Comparison of ENCODE assay signal across 9 mouse cellular contexts in genomic region chr8:120215416-120216141, GRCm38 (mm10). TPM values are rescaled to one million over a fixed set of nuclear protein-coding genes. Genes with fewer than 3 reads are reported as not detected.
DNase-seq lines count a peak whose midpoint lies in the region; ATAC-seq and TF ChIP-seq lines count a peak whose summit lies in the region.
"Had no signal": no experiment of that assay in that cellular context is flagged by ENCODE, and none has a peak within 500 bp of the region (broad histone marks: within the 10 kb centered on the region; RNA-seq: fewer than 3 reads in every experiment).

No protein-coding gene starts in this region.

- TF ChIP-seq EP300 in stomach, postnatal 0 days (optimal IDR thresholded peaks at IDR 0.05), result no peak

- no peaks in the 10 kb centered on the region for H3K27me3 ChIP-seq in hindbrain, embryonic 15.5 days
- H3K27me3 ChIP-seq in stomach, postnatal 0 days (ENCODE audit: control insufficient read depth, insufficient read depth, low read length), result no peaks in the 10 kb centered on the region
- H3K27me3 ChIP-seq: neural tube, embryonic 12.5 days had no signal

- peak; percentile 67 to 77 for DNase-seq in adrenal gland, adult (ENCODE audit: inconsistent age in 2 of 2, low spot score in 1 of 2)
- DNase-seq in adrenal gland, postnatal 10 days, result no peak
- DNase-seq in lung, postnatal 10 days, result peak; percentile 60
- no peak for DNase-seq in lung, adult 2 months
- DNase-seq in stomach, postnatal 0 days (ENCODE audit: low spot score), result no peak
- no peak for DNase-seq in spleen, adult 18-20 months
- DNase-seq in thymus, postnatal 4 days, result no peak

- ATAC-seq in hindbrain, embryonic 15.5 days (ENCODE audit: low FRiP score, low read depth), result peak; percentile 37; the same call in 1 of the 2 replicates
- ATAC-seq in stomach, postnatal 0 days (ENCODE audit: low FRiP score, low TSS enrichment), result no peak

- no peak for TF ChIP-seq POLR2A in lung, adult 2 months (IDR thresholded peaks at IDR 0.05; ENCODE audit: borderline replicate concordance, extremely low read depth, low read depth, low read length)

- no peaks in the 10 kb centered on the region for H3K9me3 ChIP-seq in hindbrain, embryonic 15.5 days
- no peaks in the 10 kb centered on the region for H3K9me3 ChIP-seq in stomach, postnatal 0 days (ENCODE audit: control insufficient read depth, low read length)
- H3K9me3 ChIP-seq: neural tube, embryonic 12.5 days had no signal

- peak overlapping the region; percentile 46 for H3K27ac ChIP-seq in hindbrain, embryonic 15.5 days (replicated peaks)
- H3K27ac ChIP-seq in stomach, postnatal 0 days (replicated peaks), result peak overlapping the region; percentile 9
- H3K27ac ChIP-seq: neural tube, embryonic 12.5 days had no signal

- H3K36me3 ChIP-seq in hindbrain, embryonic 15.5 days, result no peaks in the 10 kb centered on the region
- H3K36me3 ChIP-seq in stomach, postnatal 0 days (ENCODE audit: control insufficient read depth, insufficient read depth, low read length), result no peaks in the 10 kb centered on the region
- H3K36me3 ChIP-seq: neural tube, embryonic 12.5 days had no signal

- 62% methylated on average over 7 of the region's 7 CpGs for WGBS in lung, adult 2 months
- WGBS in hindbrain, embryonic 15.5 days, result 29% methylated on average over 7 of the region's 7 CpGs
- 58% methylated on average over 7 of the region's 7 CpGs for WGBS in stomach, postnatal 0 days

- H3K4me3 ChIP-seq in lung, adult 2 months (replicated peaks; ENCODE audit: extremely low read depth, low read depth, low read length), result no peak overlapping the region
- no peak overlapping the region for H3K4me3 ChIP-seq in hindbrain, embryonic 15.5 days
- no peak overlapping the region for H3K4me3 ChIP-seq in stomach, postnatal 0 days (ENCODE audit: low read depth, low read length)
- H3K4me3 ChIP-seq: neural tube, embryonic 12.5 days had no signal

- H3K4me1 ChIP-seq in lung, adult 2 months (ENCODE audit: control insufficient read depth, insufficient read depth, low read length), result no peaks in the 10 kb centered on the region
- H3K4me1 ChIP-seq in hindbrain, embryonic 15.5 days (replicated peaks), result peaks cover 40% of the 10 kb centered on the region
- H3K4me1 ChIP-seq in stomach, postnatal 0 days (replicated peaks; ENCODE audit: control insufficient read depth, insufficient read depth), result peaks cover 2% of the 10 kb centered on the region; the same call in 1 of the 2 replicates

- no peak overlapping the region for H3K9ac ChIP-seq in hindbrain, embryonic 15.5 days
- H3K9ac ChIP-seq in stomach, postnatal 0 days (ENCODE audit: low read length), result no peak overlapping the region
- H3K9ac ChIP-seq: neural tube, embryonic 12.5 days had no signal

- no peak overlapping the region for H3K4me2 ChIP-seq in hindbrain, embryonic 15.5 days
- no peak overlapping the region for H3K4me2 ChIP-seq in stomach, postnatal 0 days (replicated peaks; ENCODE audit: low read depth)
- H3K4me2 ChIP-seq: neural tube, embryonic 12.5 days had no signal

- no peak for TF ChIP-seq CTCF in lung, adult 2 months (IDR thresholded peaks at IDR 0.05; ENCODE audit: insufficient read depth, low read length)
- no peak for TF ChIP-seq CTCF in stomach, postnatal 0 days (IDR thresholded peaks at IDR 0.05; ENCODE audit: low read depth)

RNA-seq across cellular contexts. Expression of gene Gse1, which starts 12.7 kb away (rescaled TPM):
- total RNA-seq in adrenal gland, postnatal 10 days (2021), result 10 to 100 TPM; 27.2 to 42.9 TPM
- 35.6 and 39.6 TPM in 2 replicates for polyA plus RNA-seq in lung, adult 2 months (2012; rRNA removed)
- 15.4 and 20.1 TPM in 2 replicates for polyA plus RNA-seq in hindbrain, embryonic 15.5 days (2015; fragmentation: Nextera tagmentation; extraction: Ambion mirVana)
- polyA plus RNA-seq in stomach, postnatal 0 days (2015; fragmentation: Nextera tagmentation; extraction: Ambion mirVana), result 6.4 and 7.0 TPM in 2 replicates

RNA-seq across cellular contexts. Expression of gene Fam92b, which starts 38.3 kb away (rescaled TPM):
- total RNA-seq in adrenal gland, postnatal 10 days (2021), result 1 to 10 TPM in 1 of 2 experiments, under 1 TPM in 1; 0.90 to 1.4 TPM
- 9.0 and 10.2 TPM in 2 replicates for polyA plus RNA-seq in lung, adult 2 months (2012; rRNA removed)
- polyA plus RNA-seq in hindbrain, embryonic 15.5 days (2015; fragmentation: Nextera tagmentation; extraction: Ambion mirVana), result 1.5 and 2.2 TPM in 2 replicates
- 0.18 and 0.33 TPM in 2 replicates for polyA plus RNA-seq in stomach, postnatal 0 days (2015; fragmentation: Nextera tagmentation; extraction: Ambion mirVana)

Comparison
In these comparisons a context has a peak if more than half of its experiments do, and no peak if none do; other contexts are left out.
1. DNase-seq: peak in adrenal gland, adult (2 of 2) and lung, postnatal 10 days (single experiment); none in adrenal gland, postnatal 10 days (single experiment), lung, adult 2 months (single experiment), stomach, postnatal 0 days (single experiment), spleen, adult 18-20 months (0 of 2) and thymus, postnatal 4 days (single experiment).